Mouse (Mus musculus): ENCODE data around the gene Ufl1. TPM values are rescaled to one million over a fixed set of nuclear protein-coding genes. Genes with fewer than 3 reads are reported as not detected.
"Not testable (repeated sequence)": the region's sequence is repeated elsewhere in the genome, so short reads cannot be mapped to it uniquely, and the experiment has no call there.

Gene Ufl1
- total RNA-seq (2021), result 10 to 100 TPM; 44.6 to 49.0 TPM
- long read RNA-seq, experiment 1, full-length matches to known transcripts, result 24 of 32 reads
- long read RNA-seq, experiment 1, partial matches to known transcripts, result 2 of 32 reads
- long read RNA-seq, experiment 1, other reads (novel, unspliced or antisense), result 6 of 32 reads
- long read RNA-seq, experiment 2, full-length matches to known transcripts, result 37 of 70 reads
- long read RNA-seq, experiment 2, partial matches to known transcripts, result 17 of 70 reads
- long read RNA-seq, experiment 2, other reads (novel, unspliced or antisense), result 16 of 70 reads

GRCm38 (mm10) chr4:25281671-25282038, at the start of gene Ufl1:
Gene Ufl1 (minus strand): TSS chr4:25281821.
- DNase-seq (ENCODE audit: low spot score in 2 of 2), result peak; percentile 95 to 97

- no peak for DNase-seq (ENCODE audit: low spot score in 2 of 2)
Observed at GRCm38 (mm10) chr4:25325684-25326220, 44.1 kb upstream of the Ufl1 start.

- no peak for DNase-seq (ENCODE audit: low spot score in 2 of 2)
Observed at GRCm38 (mm10) chr4:25322631-25323178, 41.1 kb upstream of the Ufl1 start.

- no peak for DNase-seq (ENCODE audit: low spot score in 2 of 2)
Observed at GRCm38 (mm10) chr4:25313767-25314166, 32.1 kb upstream of the Ufl1 start.

GRCm38 (mm10) chr4:25285002-25285401, 3.4 kb upstream of the Ufl1 start:
- not testable (repeated sequence) for DNase-seq (ENCODE audit: low spot score in 2 of 2)

- DNase-seq (ENCODE audit: low spot score in 2 of 2), result no peak
Observed at GRCm38 (mm10) chr4:25280938-25281670, 517 bp downstream of the Ufl1 start.

GRCm38 (mm10) chr4:25272861-25273627, 8.6 kb downstream of the Ufl1 start:
- DNase-seq (ENCODE audit: low spot score in 2 of 2), result no peak

- no peak for DNase-seq (ENCODE audit: low spot score in 2 of 2)
Observed at GRCm38 (mm10) chr4:25271926-25272325, 9.7 kb downstream of the Ufl1 start.

- no peak for DNase-seq (ENCODE audit: low spot score in 2 of 2)
Observed at GRCm38 (mm10) chr4:25267144-25267543, 14.5 kb downstream of the Ufl1 start.

- DNase-seq (ENCODE audit: low spot score in 2 of 2), result no peak
Observed at GRCm38 (mm10) chr4:25257822-25258398, 23.7 kb downstream of the Ufl1 start.

- DNase-seq (ENCODE audit: low spot score in 2 of 2), result no peak
Observed at GRCm38 (mm10) chr4:25242776-25243175, 38.8 kb downstream of the Ufl1 start, which contains the start of gene Fhl5. Gene Fhl5 (minus strand): TSS chr4:25242876.

GRCm38 (mm10) chr4:25235663-25236062, 46.0 kb downstream of the Ufl1 start:
- not testable (repeated sequence) for DNase-seq (ENCODE audit: low spot score in 2 of 2)

GRCm38 (mm10) chr4:25233767-25234166, 47.9 kb downstream of the Ufl1 start:
- DNase-seq (ENCODE audit: low spot score in 2 of 2), result not testable (repeated sequence)

GRCm38 (mm10) chr4:25232546-25232945, 49.1 kb downstream of the Ufl1 start:
- no peak for DNase-seq (ENCODE audit: low spot score in 2 of 2)

GRCm38 (mm10) chr4:25227527-25227926, 54.1 kb downstream of the Ufl1 start:
- DNase-seq (ENCODE audit: low spot score in 2 of 2), result no peak

GRCm38 (mm10) chr4:25221927-25222326, 59.7 kb downstream of the Ufl1 start:
- DNase-seq (ENCODE audit: low spot score in 2 of 2), result no peak

GRCm38 (mm10) chr4:25213451-25213850, 68.2 kb downstream of the Ufl1 start:
- DNase-seq (ENCODE audit: low spot score in 2 of 2), result no peak

- no peak for DNase-seq (ENCODE audit: low spot score in 2 of 2)
Observed at GRCm38 (mm10) chr4:25206166-25206565, 75.5 kb downstream of the Ufl1 start.

Measured in adrenal gland, postnatal 4 days (tissue).